Mouse (Mus musculus): ENCODE measurements around the gene Lpar3.

DNA sequence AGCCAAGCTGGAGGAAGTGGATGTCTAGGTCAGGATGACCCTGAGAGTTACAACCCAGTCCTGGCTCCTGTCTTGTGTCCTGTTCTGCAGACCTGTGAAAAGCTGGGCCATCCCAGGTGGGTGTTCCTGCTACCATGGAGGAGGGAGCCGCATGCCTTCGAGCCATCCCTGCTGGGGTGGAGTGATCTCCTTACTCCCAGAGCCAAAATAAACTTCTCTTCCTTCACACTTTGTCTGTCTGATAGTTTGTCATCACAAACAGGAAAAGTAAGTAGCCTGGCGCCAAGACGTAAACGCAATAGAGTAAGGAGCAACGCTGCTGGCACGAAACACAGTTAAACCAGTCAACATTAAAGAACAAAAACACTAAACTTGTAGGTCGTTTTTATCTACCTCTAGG is 95.5 kb downstream of the Lpar3 start:
- TF ChIP-seq CTCF (IDR thresholded peaks at IDR 0.05; ENCODE audit: low read depth, low read length) (no peak), TAL1 (conservative IDR thresholded peaks at IDR 0.05; ENCODE audit: low read depth, low read length) (no peak), GATA1 (IDR thresholded peaks at IDR 0.05; ENCODE audit: borderline replicate concordance, low read length) (no peak), POLR2AphosphoS5 (IDR thresholded peaks at IDR 0.05; ENCODE audit: insufficient replicate concordance, low read depth, low read length) (no peak), GATA2 (IDR thresholded peaks at IDR 0.05; ENCODE audit: borderline replicate concordance, low read depth, low read length) (no peak)
